ENCODE assay signal across 18 mouse cellular contexts in the genomic region with DNA sequence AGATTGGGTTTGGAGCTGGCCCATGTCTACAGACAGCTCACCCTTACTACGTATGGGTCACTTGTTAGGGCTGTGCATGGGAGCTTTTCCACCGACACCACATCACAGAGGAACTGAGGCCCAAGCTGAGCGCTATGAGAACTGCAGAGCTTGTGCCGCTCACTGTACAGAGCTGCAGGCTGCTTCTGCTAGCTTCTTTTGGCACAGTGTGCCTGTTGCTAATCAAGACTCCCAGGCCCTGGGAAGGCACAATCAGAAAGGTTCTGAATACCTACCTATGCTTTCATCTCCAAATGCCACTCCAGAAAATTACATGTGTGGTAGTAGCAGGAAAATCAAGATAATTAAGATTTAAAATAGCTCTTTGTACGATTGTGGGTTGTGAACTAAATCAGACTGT.
A peak's percentile ranks its signal among the peaks of the same experiment; 100 is the strongest.
DNase-seq lines count a peak whose midpoint lies in the region; ATAC-seq lines count a peak whose summit lies in the region.
"Had no signal": no experiment of that assay in that cellular context is flagged by ENCODE, and none has a peak within 500 bp of the region (broad histone marks: within the 10 kb centered on the region; RNA-seq: fewer than 3 reads in every experiment).

No protein-coding gene starts in this region.

- no peaks in the 10 kb centered on the region for H3K9me3 ChIP-seq in forebrain, embryonic 16.5 days (ENCODE audit: control insufficient read depth, low read length)
- H3K9me3 ChIP-seq: embryonic facial prominence, embryonic 12.5 days; heart, embryonic 12.5 days; hindbrain, embryonic 10.5 days; intestine, embryonic 15.5 days had no signal

- no peaks in the 10 kb centered on the region for H3K27me3 ChIP-seq in forebrain, embryonic 16.5 days (replicated peaks; ENCODE audit: control insufficient read depth, insufficient read depth, low read length)
- H3K27me3 ChIP-seq: embryonic facial prominence, embryonic 12.5 days; heart, embryonic 12.5 days; intestine, embryonic 15.5 days had no signal

- 66% methylated on average over 5 of the region's 5 CpGs for WGBS in forebrain, embryonic 16.5 days

- no peak overlapping the region for H3K9ac ChIP-seq in forebrain, embryonic 16.5 days (replicated peaks; ENCODE audit: low read depth, low read length)
- H3K9ac ChIP-seq: embryonic facial prominence, embryonic 12.5 days; heart, embryonic 12.5 days; hindbrain, embryonic 14.5 days; intestine, embryonic 15.5 days had no signal

- H3K36me3 ChIP-seq in forebrain, embryonic 16.5 days (ENCODE audit: control insufficient read depth, insufficient read depth), result no peaks in the 10 kb centered on the region
- H3K36me3 ChIP-seq: embryonic facial prominence, embryonic 12.5 days; heart, embryonic 12.5 days; hindbrain, embryonic 10.5 days; intestine, embryonic 15.5 days had no signal

- H3K27ac ChIP-seq in forebrain, embryonic 16.5 days (ENCODE audit: low read length), result peak overlapping the region; percentile 65; the same call in 1 of the 2 replicates
- H3K27ac ChIP-seq: embryonic facial prominence, embryonic 12.5 days; hindbrain, embryonic 10.5 days; hindbrain, embryonic 14.5 days; intestine, embryonic 15.5 days had no signal

- H3K4me1 ChIP-seq in forebrain, embryonic 16.5 days (replicated peaks; ENCODE audit: control insufficient read depth, insufficient read depth, low read length), result no peaks in the 10 kb centered on the region
- H3K4me1 ChIP-seq: embryonic facial prominence, embryonic 12.5 days; hindbrain, embryonic 10.5 days; intestine, embryonic 15.5 days had no signal

- no peak overlapping the region for H3K4me3 ChIP-seq in forebrain, embryonic 16.5 days (replicated peaks; ENCODE audit: low read length)
- H3K4me3 ChIP-seq: embryonic facial prominence, embryonic 12.5 days; heart, embryonic 12.5 days; hindbrain, embryonic 10.5 days; intestine, embryonic 15.5 days had no signal

- DNase-seq in frontal cortex, postnatal 10 days (ENCODE audit: low spot score in 2 of 2), result no peak
- DNase-seq in right cerebral cortex, adult 18-20 months, result peak; percentile 28
- DNase-seq in right cerebral cortex, postnatal 14 days, result no peak
- DNase-seq in ovary, postnatal 14 days (ENCODE audit: low spot score), result no peak
- DNase-seq in adipocyte (ENCODE audit: low spot score), result no peak
- DNase-seq: adrenal gland, adult 8-10 months; adrenal gland, postnatal 36 days; cerebellum, adult 11-12 months; cerebellum, adult 9-10 months; cerebellum, postnatal 25 days; gastrocnemius, postnatal 14 days had no signal

- ATAC-seq in frontal cortex, adult (ENCODE audit: low TSS enrichment), result peak; percentile 59
- ATAC-seq in forebrain, embryonic 16.5 days, result peak; percentile 88
- ATAC-seq: intestine, embryonic 15.5 days had no signal

- H3K4me2 ChIP-seq in forebrain, embryonic 16.5 days (ENCODE audit: low read length), result no peak overlapping the region
- H3K4me2 ChIP-seq: embryonic facial prominence, embryonic 12.5 days; heart, embryonic 12.5 days; hindbrain, embryonic 14.5 days; intestine, embryonic 15.5 days had no signal
